Mouse (Mus musculus): Measurements from ENCODE around the gene Nav2. TPM values are rescaled to one million over a fixed set of nuclear protein-coding genes. Genes with fewer than 3 reads are reported as not detected.

Nav2 gene
- polyA plus RNA-seq, 1 experiment from 2014 or later = 23.0 TPM

DNA sequence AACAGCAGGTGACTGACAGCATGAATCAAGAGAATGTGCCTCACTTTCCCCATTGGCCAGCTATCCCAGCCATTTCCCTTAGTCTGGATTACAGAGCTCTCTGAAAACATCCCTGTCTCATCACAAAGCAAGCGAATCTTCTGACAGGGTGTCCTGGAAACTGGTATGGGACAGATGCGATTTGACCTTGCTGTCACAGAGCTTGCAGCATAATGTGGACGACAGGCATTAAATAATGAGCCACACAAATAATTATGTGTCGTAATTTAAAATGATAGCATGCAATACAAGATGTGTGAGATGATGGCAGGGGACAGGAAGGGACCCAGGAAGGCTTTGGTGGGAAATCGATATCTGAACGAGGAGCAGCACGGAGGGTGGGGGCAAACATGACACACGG lies 131.6 kb downstream of the Nav2 start:
- 69% methylated on average over 8 of the region's 8 CpGs for WGBS
- peaks cover 31% of the 10 kb centered on the region; the same call in 1 of the 2 replicates for H3K4me1 ChIP-seq

DNA sequence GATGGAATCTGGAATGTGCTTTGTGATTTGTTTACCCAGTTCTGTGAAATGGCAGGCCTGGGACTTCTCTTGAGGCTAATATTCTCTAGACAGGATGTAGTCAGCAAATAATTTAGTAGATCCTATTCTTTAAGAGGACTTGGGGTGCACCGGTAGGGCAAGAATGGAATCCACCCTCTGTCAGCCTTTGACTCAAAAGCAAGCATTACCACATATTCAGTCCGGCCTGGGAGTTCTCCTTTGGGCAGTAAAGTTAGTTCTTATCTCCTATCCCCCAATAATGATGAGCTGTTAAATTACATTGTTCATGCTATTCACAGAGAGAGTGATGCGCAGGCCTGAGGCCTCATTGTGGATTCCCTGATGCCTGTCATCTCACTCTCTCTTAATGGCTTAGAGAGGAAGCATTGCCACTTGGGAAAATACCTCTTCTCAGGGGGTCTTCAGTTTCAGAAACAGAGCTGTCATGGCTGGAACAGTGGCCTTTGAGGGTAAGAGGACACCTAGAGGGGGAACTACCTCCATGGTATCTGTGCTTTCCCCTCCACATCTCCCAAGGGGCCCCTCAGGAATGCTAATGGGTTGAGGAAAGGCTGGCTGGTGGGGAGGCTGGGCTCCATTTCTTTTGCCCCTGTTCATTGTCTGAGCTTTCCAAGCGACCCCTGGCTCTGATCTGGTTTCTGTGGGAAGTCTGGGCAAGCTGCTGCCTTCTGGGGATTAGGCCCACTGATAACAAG lies 133.0 kb downstream of the Nav2 start:
- 0 out of 2 replicates have a peak, but pooled peaks cover 1% of the 10 kb centered on the region for H3K27me3 ChIP-seq
- no peaks in the 10 kb centered on the region for H3K9me3 ChIP-seq
- peaks cover 40% of the 10 kb centered on the region; the same call in 1 of the 2 replicates for H3K4me1 ChIP-seq
- ATAC-seq (ENCODE audit: low FRiP score, low read depth) = no peak
- 45% methylated on average over 4 of the region's 4 CpGs for WGBS
- no peak overlapping the region for H3K9ac ChIP-seq (replicated peaks)
- no peaks in the 10 kb centered on the region for H3K36me3 ChIP-seq
- no peak overlapping the region for H3K4me3 ChIP-seq
- H3K4me2 ChIP-seq (replicated peaks) = no peak overlapping the region
- 0 out of 2 replicates have a peak overlapping the region, but pooled peaks have one; percentile 7 for H3K27ac ChIP-seq (replicated peaks)

More for the DNA sequence above, 131.6 kb downstream of the Nav2 start:
- no peak for ATAC-seq (ENCODE audit: low FRiP score, low read depth)
- H3K27ac ChIP-seq (replicated peaks) = no peak overlapping the region
- no peak overlapping the region for H3K4me2 ChIP-seq (replicated peaks)
- H3K36me3 ChIP-seq = no peaks in the 10 kb centered on the region
- H3K9ac ChIP-seq (replicated peaks) = no peak overlapping the region
- H3K4me3 ChIP-seq = no peak overlapping the region
- no peaks in the 10 kb centered on the region for H3K9me3 ChIP-seq
- H3K27me3 ChIP-seq = no peaks in the 10 kb centered on the region

DNA sequence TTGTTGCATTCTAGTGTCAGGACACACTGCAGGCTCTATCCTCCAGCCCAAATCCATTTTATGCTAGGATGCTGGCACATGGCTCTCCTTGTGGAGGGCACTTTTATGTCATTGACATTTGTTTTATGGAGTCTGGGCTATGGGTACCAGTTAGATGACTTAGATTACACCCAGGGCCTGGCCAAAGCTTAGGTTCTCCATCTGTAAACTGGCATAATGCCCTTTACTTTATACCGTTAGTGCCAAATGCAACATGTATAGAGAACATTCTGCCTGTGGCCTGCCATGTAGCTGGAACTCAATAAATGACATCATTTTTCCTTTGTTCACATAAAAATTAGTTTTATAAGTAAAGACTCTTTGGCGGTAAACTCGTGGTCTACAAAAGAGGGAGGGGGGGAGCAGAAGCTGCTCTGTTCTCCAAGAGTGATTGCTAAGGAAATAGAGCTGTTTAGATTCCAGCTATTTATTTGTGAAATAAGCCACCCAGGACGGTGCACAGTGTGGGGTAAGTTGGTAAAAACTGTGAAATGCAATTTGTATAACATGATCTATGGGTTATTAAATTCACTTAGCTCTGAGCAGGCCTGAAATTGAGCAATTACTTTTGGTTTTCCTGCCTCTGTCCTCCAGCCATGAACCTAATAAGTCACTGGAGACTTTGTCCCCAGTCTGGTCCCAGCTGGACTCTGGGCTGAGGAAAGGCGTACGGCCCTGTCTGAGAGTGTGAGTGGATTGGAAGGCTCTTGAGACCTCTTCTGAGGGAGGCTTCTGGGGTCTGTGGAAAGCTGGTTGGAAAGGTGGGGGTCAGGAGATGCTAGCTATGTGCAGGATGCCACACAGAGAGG lies 137.2 kb downstream of the Nav2 start:
- Histone ChIP-seq H3K9me3 (no peaks in the 10 kb centered on the region), H3K4me3 (no peak overlapping the region), H3K4me1 (peaks cover 52% of the 10 kb centered on the region; the same call in 1 of the 2 replicates), H3K27me3 (peaks cover 7% of the 10 kb centered on the region; the same call in 1 of the 2 replicates), H3K36me3 (no peaks in the 10 kb centered on the region), H3K4me2 (replicated peaks) (no peak overlapping the region), H3K9ac (replicated peaks) (no peak overlapping the region), H3K27ac (replicated peaks) (no peak overlapping the region)
- ATAC-seq (ENCODE audit: low FRiP score, low read depth) = no peak
- 74% methylated on average over 6 of the region's 6 CpGs for WGBS

DNA sequence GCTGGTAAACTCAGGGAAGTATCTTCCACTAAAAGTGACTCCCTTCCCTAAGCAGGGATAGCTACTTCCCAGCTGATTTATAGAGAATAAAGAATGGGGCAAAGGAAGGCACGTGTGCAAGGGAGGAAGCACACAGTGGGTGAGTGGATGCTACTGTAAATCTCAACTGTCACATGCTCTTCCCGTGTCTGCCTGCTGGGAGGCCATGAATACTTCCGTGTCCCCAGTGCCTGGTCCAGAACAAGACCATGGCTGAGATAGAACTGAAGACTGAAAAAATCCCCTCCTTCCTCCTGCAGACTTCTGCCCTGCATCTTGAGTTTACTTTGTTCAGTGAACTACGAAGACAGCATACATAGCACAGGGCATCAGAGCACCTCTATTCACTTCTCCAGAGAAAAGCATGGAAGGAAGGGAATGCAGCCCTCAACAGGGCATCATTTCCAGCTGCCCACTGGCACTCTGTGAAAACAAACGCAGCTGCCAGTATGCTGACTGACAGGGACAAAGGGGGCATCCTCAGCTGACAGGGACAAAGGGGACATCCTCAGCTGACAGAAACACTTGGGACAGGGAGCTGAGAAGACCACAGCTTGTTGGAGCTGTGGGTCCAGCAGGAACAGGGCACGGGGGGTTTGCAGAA lies 138.0 kb downstream of the Nav2 start:
- Histone ChIP-seq H3K4me1 (peaks cover 49% of the 10 kb centered on the region; the same call in 1 of the 2 replicates), H3K27ac (replicated peaks) (no peak overlapping the region), H3K4me3 (no peak overlapping the region), H3K9ac (replicated peaks) (no peak overlapping the region), H3K4me2 (replicated peaks) (no peak overlapping the region), H3K36me3 (no peaks in the 10 kb centered on the region), H3K27me3 (peaks cover 7% of the 10 kb centered on the region; the same call in 1 of the 2 replicates), H3K9me3 (no peaks in the 10 kb centered on the region)
- WGBS = 74% methylated on average over 6 of the region's 6 CpGs
- ATAC-seq (ENCODE audit: low FRiP score, low read depth) = no peak

DNA sequence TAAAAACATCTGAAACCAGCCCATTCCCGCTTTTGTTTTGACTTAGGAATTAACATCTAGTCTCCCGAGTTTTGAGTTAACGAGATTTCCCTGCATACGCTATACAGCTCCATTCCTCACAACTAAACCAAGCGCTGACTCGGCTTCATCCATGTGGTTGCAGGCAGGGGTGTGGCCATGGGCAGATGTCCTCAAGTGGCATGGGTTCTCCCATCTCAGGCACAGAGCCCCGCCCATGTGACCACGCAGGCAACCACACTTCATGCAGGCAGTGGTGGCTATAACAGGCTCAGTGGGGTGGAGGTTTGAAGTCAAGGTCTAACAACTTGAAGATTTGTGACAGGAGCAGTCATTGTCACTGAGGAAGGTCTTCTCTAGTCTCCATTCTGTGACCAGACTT lies 138.8 kb downstream of the Nav2 start:
- H3K27ac ChIP-seq (replicated peaks) = no peak overlapping the region
- ATAC-seq (ENCODE audit: low FRiP score, low read depth) = no peak

DNA sequence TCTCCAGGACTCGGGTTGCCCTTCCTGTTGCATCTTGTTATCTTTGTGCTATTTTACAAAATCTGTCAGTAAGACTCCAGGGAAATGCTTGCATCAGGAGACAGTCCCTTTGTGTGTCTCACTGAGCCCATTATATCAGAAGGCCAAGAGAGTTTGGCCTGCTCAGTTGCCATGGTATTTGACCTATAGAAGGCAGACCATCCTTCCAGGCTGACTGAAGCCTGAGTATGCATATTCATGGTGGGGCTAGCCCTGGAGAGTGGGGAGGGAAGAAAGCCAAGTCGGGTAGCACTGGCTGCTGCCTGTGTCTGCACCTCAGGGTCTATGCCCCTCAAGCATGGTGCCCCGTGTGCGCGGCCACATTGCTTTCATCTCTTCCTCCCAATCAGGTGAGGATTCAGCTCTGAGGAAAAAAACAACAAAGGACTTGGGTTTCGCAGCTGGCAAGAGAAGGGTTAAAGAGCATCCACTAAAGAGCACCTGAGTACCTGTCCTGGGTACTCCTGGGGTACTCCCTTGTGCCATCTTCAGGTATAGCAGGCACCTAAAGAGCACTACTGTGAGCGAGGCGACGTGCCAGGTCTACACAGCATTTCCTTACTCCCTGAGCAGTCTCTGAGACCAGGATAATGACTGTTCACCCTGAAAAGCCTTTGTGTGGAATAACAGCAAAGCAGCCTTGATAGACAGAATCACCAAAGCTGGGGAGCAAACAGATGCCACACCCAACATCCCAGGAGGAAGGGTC lies 144.5 kb downstream of the Nav2 start:
- no peaks in the 10 kb centered on the region for H3K9me3 ChIP-seq
- peaks cover 14% of the 10 kb centered on the region for H3K27me3 ChIP-seq
- ATAC-seq (ENCODE audit: low FRiP score, low read depth) = peak; percentile 89
- no peaks in the 10 kb centered on the region for H3K36me3 ChIP-seq
- peak overlapping the region; percentile 24 for H3K4me2 ChIP-seq (replicated peaks)
- 45% methylated on average over 9 of the region's 9 CpGs for WGBS
- H3K4me1 ChIP-seq = peaks cover 34% of the 10 kb centered on the region
- no peak overlapping the region for H3K4me3 ChIP-seq
- H3K9ac ChIP-seq (replicated peaks) = peak overlapping the region; percentile 21; the same call in 1 of the 2 replicates
- peak overlapping the region; percentile 68 for H3K27ac ChIP-seq (replicated peaks)

More for the DNA sequence above, 138.8 kb downstream of the Nav2 start:
- WGBS = 59% methylated on average over 8 of the region's 8 CpGs
- Histone ChIP-seq H3K36me3 (no peaks in the 10 kb centered on the region), H3K4me1 (peaks cover 48% of the 10 kb centered on the region), H3K9me3 (no peaks in the 10 kb centered on the region), H3K27me3 (peaks cover 7% of the 10 kb centered on the region; the same call in 1 of the 2 replicates), H3K4me3 (no peak overlapping the region), H3K9ac (replicated peaks) (no peak overlapping the region), H3K4me2 (replicated peaks) (no peak overlapping the region)

DNA sequence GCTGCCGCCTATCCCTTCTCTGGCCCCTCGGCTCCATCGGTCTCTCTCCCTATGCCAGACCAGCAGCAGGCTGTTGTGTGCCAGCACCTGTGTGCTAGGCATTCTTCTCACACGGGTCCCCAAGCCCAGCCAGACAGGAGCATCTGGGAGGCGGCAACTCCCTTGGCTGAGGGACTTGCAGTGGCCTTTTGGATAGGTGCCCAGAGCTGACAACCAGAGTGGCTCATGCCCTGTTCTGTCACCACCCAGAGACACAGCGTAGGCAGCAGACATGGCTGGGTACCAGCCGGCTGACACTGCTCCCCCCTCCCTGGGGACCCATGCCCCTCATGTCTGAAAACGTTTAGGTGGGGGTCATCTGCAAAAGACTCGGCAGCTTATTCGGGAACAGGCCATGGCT lies 146.8 kb downstream of the Nav2 start:
- Histone ChIP-seq H3K36me3 (no peaks in the 10 kb centered on the region), H3K9me3 (no peaks in the 10 kb centered on the region), H3K9ac (replicated peaks) (no peak overlapping the region), H3K4me2 (replicated peaks) (no peak overlapping the region), H3K4me1 (peaks cover 29% of the 10 kb centered on the region), H3K4me3 (no peak overlapping the region), H3K27ac (replicated peaks) (no peak overlapping the region), H3K27me3 (peaks cover 21% of the 10 kb centered on the region)
- no peak for ATAC-seq (ENCODE audit: low FRiP score, low read depth)
- 83% methylated on average over 10 of the region's 10 CpGs for WGBS

DNA sequence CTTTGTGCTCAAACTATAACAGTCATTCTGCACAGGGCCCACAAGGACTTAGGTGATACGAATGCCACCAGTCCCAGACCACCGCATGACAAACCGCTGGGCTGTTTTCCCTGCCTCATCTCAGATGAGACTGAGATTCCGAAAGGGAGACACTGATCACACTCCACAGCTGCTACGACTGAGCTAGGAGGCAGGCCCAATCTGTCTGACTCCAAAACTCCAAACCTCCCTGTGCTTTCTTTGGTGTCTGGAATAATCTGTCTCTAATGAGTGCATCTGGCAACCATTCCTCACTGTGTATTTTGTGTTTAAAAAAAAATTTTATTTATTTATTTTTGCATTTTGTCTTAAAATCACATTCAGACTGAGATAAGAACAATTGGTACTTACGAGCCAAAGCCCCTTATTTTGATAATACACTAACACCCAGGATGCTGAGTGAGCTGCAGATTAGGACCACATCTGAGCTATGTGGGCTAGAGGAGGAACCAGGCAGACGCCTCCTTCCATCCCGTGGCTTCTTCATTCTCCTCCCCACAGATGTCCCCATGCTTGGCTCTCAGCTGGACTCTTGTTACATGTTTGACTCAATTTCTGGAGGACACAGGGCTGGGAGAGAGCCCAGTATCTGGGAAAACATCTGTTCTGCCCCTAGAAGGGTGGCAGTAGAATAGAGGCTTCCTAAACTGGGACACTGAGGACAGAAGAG lies 149.9 kb downstream of the Nav2 start:
- Histone ChIP-seq H3K9ac (replicated peaks) (no peak overlapping the region), H3K9me3 (no peaks in the 10 kb centered on the region), H3K4me1 (peaks cover 9% of the 10 kb centered on the region; the same call in 1 of the 2 replicates), H3K36me3 (no peaks in the 10 kb centered on the region), H3K27ac (replicated peaks) (no peak overlapping the region), H3K4me2 (replicated peaks) (no peak overlapping the region), H3K27me3 (peaks cover 30% of the 10 kb centered on the region), H3K4me3 (no peak overlapping the region)
- no peak for ATAC-seq (ENCODE audit: low FRiP score, low read depth)
- 84% methylated on average over 8 of the region's 8 CpGs for WGBS

DNA sequence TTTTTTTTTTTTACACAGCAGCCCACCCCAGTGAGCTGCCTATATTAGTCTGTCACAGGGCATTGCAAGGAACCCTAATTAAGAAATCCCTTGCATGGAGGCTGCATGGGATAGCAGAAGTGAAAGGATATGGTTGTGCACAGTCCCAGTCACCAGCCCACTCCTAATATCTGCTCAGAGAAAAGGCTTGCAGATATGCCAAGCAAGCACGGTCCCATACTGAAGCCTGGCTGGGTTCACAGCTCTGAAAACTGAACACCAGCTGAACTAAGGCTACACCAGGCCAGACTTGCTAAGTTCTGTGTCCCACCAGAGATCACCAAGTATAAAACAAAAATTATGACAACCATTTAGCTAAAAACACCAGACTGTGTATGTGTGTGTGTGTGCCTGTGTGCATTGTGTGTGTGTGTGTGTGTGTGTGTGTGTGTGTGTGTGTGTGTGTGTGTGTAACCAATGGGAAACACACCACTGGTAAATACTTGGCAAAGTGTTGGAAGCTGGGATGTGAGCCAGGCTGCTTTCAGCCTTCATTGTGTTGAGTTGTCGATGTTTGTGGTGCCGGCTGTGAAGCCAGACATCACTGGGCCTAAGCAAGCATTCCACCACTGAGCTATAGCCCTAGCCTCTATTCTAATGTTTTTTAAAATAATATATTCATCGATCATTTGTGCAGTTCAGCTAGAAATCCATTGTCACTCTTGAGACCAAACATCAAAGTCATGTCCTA lies 156.4 kb downstream of the Nav2 start:
- Histone ChIP-seq H3K9ac (replicated peaks) (no peak overlapping the region), H3K27me3 (peaks cover 21% of the 10 kb centered on the region), H3K4me2 (replicated peaks) (no peak overlapping the region), H3K4me1 (peaks cover 50% of the 10 kb centered on the region), H3K9me3 (no peaks in the 10 kb centered on the region), H3K36me3 (no peaks in the 10 kb centered on the region), H3K27ac (replicated peaks) (peak overlapping the region; percentile 88), H3K4me3 (no peak overlapping the region)
- peak; percentile 32; the same call in 1 of the 2 replicates for ATAC-seq (ENCODE audit: low FRiP score, low read depth)
- 72% methylated on average over 4 of the region's 4 CpGs for WGBS

DNA sequence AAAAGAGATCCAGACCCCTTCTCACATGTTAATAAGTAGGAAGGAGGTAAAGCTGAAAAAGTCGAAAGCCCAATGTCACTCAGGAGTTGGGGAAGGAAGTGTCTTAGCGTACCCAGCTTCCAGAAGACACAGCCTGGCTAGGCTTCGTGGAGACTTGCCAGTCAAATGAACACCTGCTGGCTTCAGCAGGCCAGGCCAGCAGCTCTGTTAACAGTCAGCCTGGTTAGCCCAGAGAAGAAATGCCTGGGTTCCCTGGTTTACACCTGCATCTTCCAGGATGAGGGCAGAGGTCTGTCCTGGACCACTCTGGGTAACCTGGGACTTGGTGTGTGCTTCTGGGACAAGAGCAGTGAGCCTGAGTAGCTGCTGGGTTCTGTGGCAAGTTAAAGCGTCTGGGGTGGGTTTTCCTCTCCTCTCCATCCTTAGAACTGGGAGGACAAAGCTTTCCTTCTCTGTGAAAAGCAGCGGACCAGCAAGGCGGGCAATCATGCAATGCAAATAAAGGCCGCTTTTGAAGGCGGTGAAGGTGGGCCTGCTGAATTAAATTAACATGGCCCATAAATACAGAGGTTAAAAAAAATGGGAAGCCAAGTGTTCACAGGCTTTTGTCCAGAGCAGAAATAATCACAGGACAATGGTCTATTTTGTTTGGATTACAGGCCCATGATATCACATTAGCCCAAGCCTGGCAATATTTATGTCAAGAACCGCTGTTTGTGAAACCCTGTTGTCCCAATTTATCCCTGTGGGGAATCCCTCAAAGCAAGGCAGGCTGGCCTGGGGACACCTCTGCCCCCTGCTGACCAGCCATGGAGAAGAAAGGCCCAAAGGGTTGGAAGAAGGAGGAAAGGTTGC lies 157.3 kb downstream of the Nav2 start:
- peak overlapping the region; percentile 88 for H3K27ac ChIP-seq (replicated peaks)
- peaks cover 55% of the 10 kb centered on the region for H3K4me1 ChIP-seq
- WGBS = 21% methylated on average over 9 of the region's 9 CpGs
- H3K27me3 ChIP-seq = peaks cover 21% of the 10 kb centered on the region
- no peaks in the 10 kb centered on the region for H3K9me3 ChIP-seq
- ATAC-seq (ENCODE audit: low FRiP score, low read depth) = peak; percentile 59
- H3K9ac ChIP-seq (replicated peaks) = peak overlapping the region; percentile 33; the same call in 1 of the 2 replicates
- H3K4me2 ChIP-seq (replicated peaks) = no peak overlapping the region
- H3K36me3 ChIP-seq = no peaks in the 10 kb centered on the region
- no peak overlapping the region for H3K4me3 ChIP-seq

Measured in midbrain, embryonic 12.5 days (tissue).